Mouse (Mus musculus) liver, embryonic 14.5 days (tissue): ENCODE data around the gene Racgap1.

Source experiments
- CTCF ChIP-seq: IDR thresholded peaks from 2 replicates; pipeline ENCODE4 v1.5.1; 2016; ENCODE audit warnings: antibody characterized with exemption, low read depth, control low read depth
- EP300 ChIP-seq: IDR thresholded peaks from 2 replicates; pipeline ENCODE4 v1.6.1; 2016; ENCODE audit warnings: antibody characterized with exemption, low read depth

GRCm38 (mm10) chr15:99663964-99664599 lies 12.6 kb upstream of the Racgap1 start:
- TF ChIP-seq EP300 = no peak
- TF ChIP-seq CTCF = no peak
